Mouse (Mus musculus) limb, embryonic 10.5 days (tissue): ENCODE measurements at regions not wholly inside any gene's neighbourhood (a gene's known extent, or its start where the extent isn't known, plus 50 kb on each side); places are given as distances from the start of the nearest gene placed in this dataset.

Source experiments
- DNase-seq: peaks from one replicate; pipeline ENCODE4 v3.0.0-alpha.2; 2017; ENCODE audit warnings: low spot score
- H3K27ac ChIP-seq: fragments of 300-500 bp; sonication (generic); 2 replicates; pipeline ENCODE4 v1.5.1; 2016; ENCODE audit warnings: mild to moderate bottlenecking
- H3K27me3 ChIP-seq: fragments of 300-500 bp; sonication (generic); 2 replicates; pipeline ENCODE4 v1.6.1; 2016; ENCODE audit warnings: low read depth, mild to moderate bottlenecking; ENCODE audit not compliant: poor library complexity, severe bottlenecking
- H3K36me3 ChIP-seq: fragments of 300-500 bp; sonication (generic); 2 replicates; pipeline ENCODE4 v1.6.1; 2016; ENCODE audit warnings: mild to moderate bottlenecking, moderate library complexity
- H3K4me1 ChIP-seq: fragments of 300-500 bp; sonication (generic); 2 replicates; pipeline ENCODE4 v1.6.1; 2016
- H3K4me3 ChIP-seq: fragments of 300-500 bp; sonication (generic); 2 replicates; pipeline ENCODE4 v1.5.1; 2016; ENCODE audit warnings: mild to moderate bottlenecking, moderate library complexity
- H3K9me3 ChIP-seq: fragments of 300-500 bp; sonication (generic); replicated peaks from 2 replicates; pipeline ENCODE4 v1.6.1; 2016; ENCODE audit warnings: mild to moderate bottlenecking
- WGBS: fragments of 180-500 bp; shearing (Covaris S2); methylation state at CpG from one replicate; pipeline ENCODE4 v1.1.7; 2016; 5-methylcytosine and 5-hydroxymethylcytosine counted together

DNA sequence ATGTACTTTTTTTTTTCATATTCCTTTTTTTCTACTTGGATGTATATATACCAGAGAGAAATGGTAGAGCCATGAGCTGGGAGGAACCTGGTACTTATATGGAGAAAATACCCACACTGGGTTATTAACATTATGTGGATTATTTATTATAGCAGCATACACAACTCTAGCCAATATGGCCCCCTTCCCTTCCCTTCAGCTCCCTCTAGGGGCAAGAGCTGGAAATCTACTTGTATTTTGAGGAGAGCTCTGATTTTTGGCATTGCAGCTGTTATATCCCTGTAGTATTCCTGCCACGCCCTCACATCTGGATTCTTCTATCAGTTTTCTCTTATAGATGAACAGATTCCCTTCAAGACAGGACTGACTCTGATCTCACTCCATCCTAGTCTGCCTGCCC is 52.0 kb upstream of the Ptprt start:
- peaks cover 5% of the 10 kb centered on the region; the same call in 1 of the 2 replicates for H3K4me1 ChIP-seq
- no peak overlapping the region for H3K4me3 ChIP-seq
- DNase-seq: no peak
- H3K36me3 ChIP-seq: no peaks in the 10 kb centered on the region
- H3K27me3 ChIP-seq: no peaks in the 10 kb centered on the region
- WGBS: 74% methylated on average over 1 of the region's 1 CpGs
- no peak overlapping the region for H3K27ac ChIP-seq
- H3K9me3 ChIP-seq: no peaks in the 10 kb centered on the region

DNA sequence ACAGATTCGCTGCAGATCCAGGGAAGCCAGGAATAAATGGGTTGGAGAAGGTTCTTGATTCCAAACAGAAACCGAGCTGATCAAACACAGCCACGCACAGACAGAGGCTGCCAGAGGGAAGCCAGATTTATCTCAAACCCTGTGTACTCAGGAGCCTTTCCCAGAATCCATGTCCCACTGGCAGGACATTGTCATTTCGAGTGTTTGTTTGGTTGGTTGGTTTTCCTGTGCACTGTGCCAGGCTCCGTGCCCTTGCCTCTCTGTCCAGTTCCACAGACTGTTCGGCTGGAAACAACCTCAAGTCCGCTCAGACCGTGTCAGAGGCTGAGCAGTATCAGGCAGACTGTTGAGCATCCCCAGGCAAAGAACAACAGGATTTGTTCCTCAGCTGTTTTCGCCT is 51.4 kb upstream of the Ptprt start:
- peaks cover 5% of the 10 kb centered on the region; the same call in 1 of the 2 replicates for H3K4me1 ChIP-seq
- H3K27me3 ChIP-seq: no peaks in the 10 kb centered on the region
- no peaks in the 10 kb centered on the region for H3K36me3 ChIP-seq
- H3K27ac ChIP-seq: no peak overlapping the region
- H3K4me3 ChIP-seq: no peak overlapping the region
- 88% methylated on average over 9 of the region's 9 CpGs for WGBS
- no peaks in the 10 kb centered on the region for H3K9me3 ChIP-seq
- no peak for DNase-seq
